Mouse (Mus musculus) embryonic facial prominence, embryonic 12.5 days (tissue): ENCODE data around the gene Klhl32. TPM values are rescaled to one million over a fixed set of nuclear protein-coding genes. Genes with fewer than 3 reads are reported as not detected.
"Not testable (repeated sequence)": the region's sequence is repeated elsewhere in the genome, so short reads cannot be mapped to it uniquely, and the experiment has no call there.

Experiments used
- ATAC-seq: fragments of 200-750 bp; cut with Nextera tagmentation; 2 replicates; pipeline ENCODE4 v1.8.0; 2017; ENCODE audit not compliant: insufficient number of reproducible peaks, insufficient read depth, low FRiP score, low TSS enrichment
- H3K27ac ChIP-seq: fragments of 300-500 bp; sonication (generic); 2 replicates; pipeline ENCODE4 v1.5.1; 2016; ENCODE audit warnings: mild to moderate bottlenecking
- H3K27me3 ChIP-seq: fragments of 300-500 bp; sonication (generic); 2 replicates; pipeline ENCODE4 v1.6.1; 2016; ENCODE audit warnings: mild to moderate bottlenecking, moderate library complexity
- H3K36me3 ChIP-seq: fragments of 300-500 bp; sonication (generic); 2 replicates; pipeline ENCODE4 v1.6.1; 2016; ENCODE audit warnings: mild to moderate bottlenecking
- H3K4me1 ChIP-seq: fragments of 300-500 bp; sonication (generic); 2 replicates; pipeline ENCODE4 v1.6.1; 2016
- H3K4me2 ChIP-seq: fragments of 300-500 bp; sonication (generic); replicated peaks from 2 replicates; pipeline ENCODE4 v1.6.1; 2016; ENCODE audit warnings: mild to moderate bottlenecking, moderate library complexity
- H3K4me3 ChIP-seq: fragments of 300-500 bp; sonication (generic); 2 replicates; pipeline ENCODE4 v1.5.1; 2016; ENCODE audit warnings: mild to moderate bottlenecking
- H3K9ac ChIP-seq: fragments of 300-500 bp; sonication (generic); 2 replicates; pipeline ENCODE4 v1.6.1; 2016; ENCODE audit warnings: mild to moderate bottlenecking, moderate library complexity
- H3K9me3 ChIP-seq: fragments of 300-500 bp; sonication (generic); 2 replicates; pipeline ENCODE4 v1.6.1; 2016; ENCODE audit warnings: mild to moderate bottlenecking, moderate library complexity
- WGBS: fragments of 180-500 bp; shearing (Covaris S2); methylation state at CpG from one replicate; pipeline ENCODE4 v1.1.7; 2016; 5-methylcytosine and 5-hydroxymethylcytosine counted together
- polyA plus RNA-seq: library from polyadenylated mRNA; unstranded; fragments of >200 nt; fragmentation: Nextera tagmentation; extraction: Ambion mirVana; gene quantifications from 2 replicates; pipeline ENCODE4 v1.2.1, GENCODE M21; 2016

The Klhl32 gene
- polyA plus RNA-seq = 4.1 TPM in 2 replicates

- no peaks in the 10 kb centered on the region for H3K36me3 ChIP-seq
- ATAC-seq = peak; percentile 94
- peak within 1 kb of the TSS; percentile 57 for H3K9ac ChIP-seq
- no peaks in the 10 kb centered on the region for H3K9me3 ChIP-seq
- no peaks in the 10 kb centered on the region for H3K27me3 ChIP-seq
- H3K4me3 ChIP-seq = peak within 1 kb of the TSS; percentile 66
- peak within 1 kb of the TSS; percentile 89 for H3K4me2 ChIP-seq
- H3K27ac ChIP-seq = peak within 1 kb of the TSS; percentile 42; the same call in 1 of the 2 replicates
- H3K4me1 ChIP-seq = no peaks in the 10 kb centered on the region
- WGBS = under 1% methylated on average over 54 of the region's 63 CpGs
Observed at GRCm38 (mm10) chr4:24850401-24851325, at the start of gene Klhl32. Gene Klhl32, minus strand, starts transcription at chr4:24851124.

- Histone ChIP-seq H3K9ac (no peak overlapping the region), H3K4me3 (peak overlapping the region; percentile 67), H3K4me1 (peaks cover 6% of the 10 kb centered on the region; the same call in 1 of the 2 replicates), H3K27ac (no peak overlapping the region), H3K9me3 (no peaks in the 10 kb centered on the region), H3K4me2 (peak overlapping the region; percentile 70), H3K27me3 (no peaks in the 10 kb centered on the region), H3K36me3 (peaks cover 24% of the 10 kb centered on the region)
- peak; percentile 38; the same call in 1 of the 2 replicates for ATAC-seq
- WGBS = 16% methylated on average over 4 of the region's 4 CpGs
Observed at GRCm38 (mm10) chr4:24899146-24899545, 48.2 kb upstream of the Klhl32 start.

DNA sequence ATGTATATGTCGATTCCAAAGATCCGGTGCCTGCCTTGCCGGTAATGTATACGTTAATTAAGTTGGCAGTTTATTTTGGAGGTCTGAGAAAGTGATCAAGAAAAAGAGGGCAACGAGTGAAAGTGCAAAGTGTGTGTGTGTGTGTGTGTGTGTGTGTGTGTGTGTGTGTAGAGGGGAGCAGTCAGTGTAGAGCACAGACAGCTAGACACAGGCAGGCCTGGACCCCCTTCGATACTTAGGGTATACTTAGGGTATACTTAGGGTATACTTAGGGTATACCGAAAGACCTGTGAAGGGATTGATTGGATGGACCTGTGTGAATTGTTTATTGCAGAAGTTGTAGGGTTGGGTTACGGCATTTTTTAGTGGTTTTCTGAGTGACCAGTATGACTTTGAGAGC is 47.7 kb upstream of the Klhl32 start:
- 21% methylated on average over 8 of the region's 8 CpGs for WGBS
- peak overlapping the region; percentile 70 for H3K4me2 ChIP-seq
- H3K9ac ChIP-seq = peak overlapping the region; percentile 54
- no peak overlapping the region for H3K27ac ChIP-seq
- H3K4me1 ChIP-seq = peaks cover 6% of the 10 kb centered on the region; the same call in 1 of the 2 replicates
- H3K36me3 ChIP-seq = peaks cover 24% of the 10 kb centered on the region
- H3K4me3 ChIP-seq = peak overlapping the region; percentile 67
- H3K27me3 ChIP-seq = no peaks in the 10 kb centered on the region
- no peak for ATAC-seq
- H3K9me3 ChIP-seq = no peaks in the 10 kb centered on the region

DNA sequence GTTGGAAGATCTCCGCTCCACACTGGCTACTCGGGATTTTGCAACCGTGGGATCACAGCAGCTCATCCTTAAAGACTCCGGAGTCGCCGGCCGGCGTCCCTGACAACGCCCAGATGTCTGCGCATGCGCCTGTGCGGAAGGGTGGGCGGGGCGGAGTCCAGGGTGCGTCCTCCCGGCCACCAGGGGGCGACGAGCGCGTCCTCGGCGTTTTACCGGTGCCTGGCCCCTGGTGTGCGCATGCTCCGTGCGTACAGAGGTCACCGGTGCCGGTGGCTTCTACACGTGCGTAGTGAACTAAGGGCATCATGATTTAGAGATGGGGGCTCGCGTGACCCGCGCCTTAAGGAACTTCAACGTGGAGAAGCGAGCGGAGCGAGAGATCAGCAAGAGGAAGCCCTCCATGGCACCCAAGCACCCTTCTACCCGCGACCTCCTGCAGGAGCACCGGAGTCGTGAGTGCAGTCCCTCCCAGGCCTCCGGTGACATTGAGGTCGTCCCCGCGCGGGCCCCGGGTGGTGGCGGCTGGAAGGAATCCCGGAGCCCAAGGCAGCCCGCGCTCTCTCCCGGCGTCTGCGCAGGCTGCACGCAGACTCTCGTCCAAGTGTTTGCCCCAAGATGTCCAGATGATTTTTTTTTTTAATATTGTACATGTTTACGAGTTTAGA is 47.1 kb upstream of the Klhl32 start, which contains the start of gene Ndufaf4:
Ndufaf4 (plus strand) TSS at position 233 of the 665 bp plus-strand sequence.
- H3K4me2 ChIP-seq = peak within 1 kb of the TSS; percentile 70
- WGBS = under 1% methylated on average over 58 of the region's 58 CpGs
- no peak within 1 kb of the TSS for H3K27ac ChIP-seq
- peak; percentile 96 for ATAC-seq
- H3K4me1 ChIP-seq = peaks cover 6% of the 10 kb centered on the region; the same call in 1 of the 2 replicates
- no peaks in the 10 kb centered on the region for H3K27me3 ChIP-seq
- no peaks in the 10 kb centered on the region for H3K9me3 ChIP-seq
- peak within 1 kb of the TSS; percentile 67 for H3K4me3 ChIP-seq
- H3K36me3 ChIP-seq = peaks cover 20% of the 10 kb centered on the region
- H3K9ac ChIP-seq = peak within 1 kb of the TSS; percentile 61

DNA sequence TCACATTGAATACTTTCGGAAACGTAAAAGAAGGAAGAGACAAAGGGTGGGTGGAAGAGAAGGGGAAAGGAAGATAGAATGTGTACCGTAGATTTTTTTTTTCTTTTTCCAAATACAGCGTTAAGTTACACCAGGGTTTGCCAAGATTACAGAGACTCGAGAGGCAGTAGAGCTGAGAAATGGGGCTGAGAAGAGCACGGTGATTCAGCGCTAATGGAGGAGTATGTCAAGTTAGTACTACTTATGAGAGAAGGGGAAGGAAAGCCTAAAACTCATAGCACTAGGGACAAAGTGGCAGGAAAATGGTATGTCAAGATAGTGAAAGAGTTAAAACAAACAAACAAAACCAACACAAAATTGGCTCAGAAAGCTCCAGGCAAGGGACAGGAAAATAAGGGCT is 46.4 kb upstream of the Klhl32 start:
- ATAC-seq = no peak
- peaks cover 6% of the 10 kb centered on the region; the same call in 1 of the 2 replicates for H3K4me1 ChIP-seq
- H3K4me2 ChIP-seq = peak overlapping the region; percentile 70
- H3K4me3 ChIP-seq = peak overlapping the region; percentile 67
- WGBS = 21% methylated on average over 7 of the region's 7 CpGs
- H3K27me3 ChIP-seq = no peaks in the 10 kb centered on the region
- H3K9me3 ChIP-seq = no peaks in the 10 kb centered on the region
- H3K9ac ChIP-seq = peak overlapping the region; percentile 30; the same call in 1 of the 2 replicates
- peaks cover 16% of the 10 kb centered on the region for H3K36me3 ChIP-seq
- H3K27ac ChIP-seq = no peak overlapping the region

- Histone ChIP-seq H3K4me1 (peaks cover 6% of the 10 kb centered on the region; the same call in 1 of the 2 replicates), H3K9ac (no peak overlapping the region), H3K4me2 (no peak overlapping the region), H3K36me3 (peaks cover 13% of the 10 kb centered on the region), H3K4me3 (no peak overlapping the region), H3K9me3 (no peaks in the 10 kb centered on the region), H3K27me3 (no peaks in the 10 kb centered on the region), H3K27ac (no peak overlapping the region)
- WGBS = 4% methylated on average over 1 of the region's 1 CpGs
- ATAC-seq = no peak
Observed at GRCm38 (mm10) chr4:24896829-24897228, 45.9 kb upstream of the Klhl32 start.

- 0 out of 2 replicates have a peak, but pooled peaks cover 2% of the 10 kb centered on the region for H3K9me3 ChIP-seq
- H3K27me3 ChIP-seq = no peaks in the 10 kb centered on the region
- 84% methylated on average over 4 of the region's 4 CpGs for WGBS
- H3K27ac ChIP-seq = no peak overlapping the region
- H3K4me1 ChIP-seq = peaks cover 6% of the 10 kb centered on the region; the same call in 1 of the 2 replicates
- H3K4me3 ChIP-seq = no peak overlapping the region
- no peak overlapping the region for H3K4me2 ChIP-seq
- ATAC-seq = no peak
- no peaks in the 10 kb centered on the region for H3K36me3 ChIP-seq
- no peak overlapping the region for H3K9ac ChIP-seq
Observed at GRCm38 (mm10) chr4:24894625-24895024, 43.7 kb upstream of the Klhl32 start.

DNA sequence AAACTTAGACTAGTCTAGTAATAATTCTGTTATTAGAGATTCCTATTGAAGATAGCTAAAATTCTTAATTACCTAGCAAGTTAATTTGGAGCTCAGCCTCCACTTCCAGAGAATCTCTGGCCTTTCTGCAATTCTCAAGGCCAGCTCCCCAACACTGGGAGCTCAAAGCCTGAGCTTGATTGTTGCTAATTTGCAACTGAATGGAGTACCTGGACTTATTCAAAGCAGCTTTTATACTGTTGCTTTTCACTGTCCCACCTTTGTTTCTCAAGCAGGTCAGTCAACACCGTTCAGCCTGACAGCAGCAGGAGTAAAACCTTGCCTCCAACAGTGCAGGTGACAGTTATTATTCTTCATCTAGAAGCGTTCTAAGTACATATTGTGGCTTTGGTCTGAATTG is 41.4 kb upstream of the Klhl32 start:
- WGBS = 71% methylated on average over 2 of the region's 2 CpGs
- not testable (repeated sequence) for H3K36me3 ChIP-seq, H3K4me3 ChIP-seq, H3K9ac ChIP-seq, H3K4me1 ChIP-seq, H3K27ac ChIP-seq, H3K9me3 ChIP-seq, H3K27me3 ChIP-seq, ATAC-seq, H3K4me2 ChIP-seq

GRCm38 (mm10) chr4:24889386-24889785 is 38.5 kb upstream of the Klhl32 start:
- not testable (repeated sequence) for H3K27ac ChIP-seq, H3K9ac ChIP-seq, H3K4me2 ChIP-seq, H3K4me3 ChIP-seq, H3K36me3 ChIP-seq, H3K9me3 ChIP-seq, H3K4me1 ChIP-seq, H3K27me3 ChIP-seq, ATAC-seq
- WGBS = 26% methylated on average over 2 of the region's 2 CpGs

DNA sequence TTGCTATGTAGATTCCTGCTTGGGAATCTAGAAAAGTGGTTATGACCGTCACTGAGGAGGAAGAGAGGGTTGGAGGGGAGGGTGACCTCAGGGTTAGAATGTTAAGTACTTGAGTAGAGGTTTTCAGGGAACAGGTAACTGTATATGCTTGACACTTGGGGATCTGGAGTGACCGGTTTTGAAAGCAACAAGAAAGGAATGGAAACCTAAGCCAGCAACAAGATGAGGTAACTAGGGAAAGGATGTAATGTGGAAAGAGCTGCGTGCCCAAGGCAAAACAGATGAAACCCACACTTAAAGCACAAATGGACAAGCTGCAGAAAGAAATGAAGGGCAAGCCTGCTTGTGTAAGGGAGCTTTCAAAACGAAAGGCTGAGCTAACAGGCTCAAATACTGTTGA is 18.3 kb upstream of the Klhl32 start:
- no peak overlapping the region for H3K27ac ChIP-seq
- H3K4me1 ChIP-seq = no peaks in the 10 kb centered on the region
- no peak for ATAC-seq
- H3K27me3 ChIP-seq = no peaks in the 10 kb centered on the region
- no peak overlapping the region for H3K9ac ChIP-seq
- H3K9me3 ChIP-seq = no peaks in the 10 kb centered on the region
- H3K36me3 ChIP-seq = no peaks in the 10 kb centered on the region
- H3K4me2 ChIP-seq = no peak overlapping the region
- H3K4me3 ChIP-seq = no peak overlapping the region
- WGBS = 34% methylated on average over 4 of the region's 4 CpGs

GRCm38 (mm10) chr4:24865691-24866090 is 14.8 kb upstream of the Klhl32 start:
- ATAC-seq = no peak
- Histone ChIP-seq H3K4me3 (no peak overlapping the region), H3K36me3 (no peaks in the 10 kb centered on the region), H3K4me1 (no peaks in the 10 kb centered on the region), H3K9ac (no peak overlapping the region), H3K27me3 (no peaks in the 10 kb centered on the region), H3K27ac (no peak overlapping the region), H3K9me3 (no peaks in the 10 kb centered on the region), H3K4me2 (no peak overlapping the region)
- 43% methylated on average over 6 of the region's 6 CpGs for WGBS
